Mouse (Mus musculus) midbrain, embryonic 11.5 days (tissue): ENCODE results near the gene Cfap126. TPM values are rescaled to one million over a fixed set of nuclear protein-coding genes. Genes with fewer than 3 reads are reported as not detected.
A peak's percentile ranks its signal among the peaks of the same experiment; 100 is the strongest.

Experiments
- ATAC-seq: fragments of 200-750 bp; cut with Nextera tagmentation; 2 replicates; pipeline ENCODE4 v1.8.0; 2017; ENCODE audit warnings: moderate TSS enrichment, moderate library complexity; ENCODE audit not compliant: low FRiP score
- DNase-seq: peaks from one replicate; pipeline ENCODE4 v3.0.0; 2015; ENCODE audit warnings: low spot score; ENCODE audit errors: missing footprints
- H3K27ac ChIP-seq: fragments of 300-500 bp; sonication (generic); 2 replicates; pipeline ENCODE4 v1.5.1; 2014; ENCODE audit warnings: low read depth, low read length
- H3K27me3 ChIP-seq: fragments of 300-500 bp; sonication (generic); 2 replicates; pipeline ENCODE4 v1.6.1; 2014; ENCODE audit warnings: mild to moderate bottlenecking, low read length, moderate library complexity, mixed read lengths; ENCODE audit not compliant: control insufficient read depth, insufficient read depth
- H3K36me3 ChIP-seq: fragments of 300-500 bp; sonication (generic); 2 replicates; pipeline ENCODE4 v1.6.1; 2014; ENCODE audit warnings: mild to moderate bottlenecking, low read length, moderate library complexity, mixed read lengths; ENCODE audit not compliant: control insufficient read depth, insufficient read depth
- H3K4me1 ChIP-seq: fragments of 300-500 bp; sonication (generic); 2 replicates; pipeline ENCODE4 v1.6.1; 2014; ENCODE audit warnings: low read length; ENCODE audit not compliant: control insufficient read depth, insufficient read depth
- H3K4me2 ChIP-seq: fragments of 300-500 bp; sonication (generic); 2 replicates; pipeline ENCODE4 v1.6.1; 2014; ENCODE audit warnings: mild to moderate bottlenecking, moderate library complexity
- H3K4me3 ChIP-seq: fragments of 300-500 bp; sonication (generic); 2 replicates; pipeline ENCODE4 v1.5.1; 2014; ENCODE audit warnings: low read depth, low read length
- H3K9ac ChIP-seq: fragments of 300-500 bp; sonication (generic); 2 replicates; pipeline ENCODE4 v1.6.1; 2014; ENCODE audit warnings: low read length
- H3K9me3 ChIP-seq: fragments of 300-500 bp; sonication (generic); 2 replicates; pipeline ENCODE4 v1.6.1; 2016; ENCODE audit warnings: low read length; ENCODE audit not compliant: control insufficient read depth
- WGBS: fragments of 180-500 bp; shearing (Covaris S2); extraction: QIAGEN DNeasy Blood & Tissue Kit; methylation state at CpG from one replicate; pipeline ENCODE4 v1.1.7; 2014; 5-methylcytosine and 5-hydroxymethylcytosine counted together
- polyA plus RNA-seq: library from polyadenylated mRNA; unstranded; fragments of >200 nt; fragmentation: Nextera tagmentation; extraction: Ambion mirVana; gene quantifications from 2 replicates; pipeline ENCODE4 v1.2.1, GENCODE M21; 2014

The Cfap126 gene
- polyA plus RNA-seq, 1 experiment from 2014 or later: 2.4 TPM

DNA sequence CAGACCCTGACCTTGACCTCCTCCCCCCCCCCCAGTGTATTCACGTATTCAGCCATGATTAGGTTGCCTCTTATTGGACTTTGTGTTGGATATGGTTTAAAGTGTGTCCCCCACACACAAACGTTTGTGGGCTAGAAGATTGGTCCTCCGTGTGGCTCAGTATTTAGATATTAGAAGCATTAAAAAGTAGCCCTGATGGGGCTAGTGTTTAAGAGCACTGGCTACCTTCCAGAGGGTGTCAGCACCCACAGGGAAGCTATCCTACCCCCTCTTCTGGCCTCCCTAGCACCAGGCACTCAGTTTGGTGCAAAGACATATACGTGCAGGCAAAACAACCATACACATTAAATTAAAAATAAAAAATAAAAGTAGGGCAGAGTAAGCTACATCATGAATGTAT is 732 bp upstream of the Cfap126 start:
- Histone ChIP-seq H3K27me3 (no peaks in the 10 kb centered on the region), H3K4me3 (no peak overlapping the region), H3K36me3 (no peaks in the 10 kb centered on the region), H3K4me2 (no peak overlapping the region), H3K9me3 (no peaks in the 10 kb centered on the region), H3K27ac (no peak overlapping the region), H3K4me1 (peaks cover 13% of the 10 kb centered on the region), H3K9ac (no peak overlapping the region)
- DNase-seq (no peak), ATAC-seq (no peak)
- 77% methylated on average over 4 of the region's 4 CpGs for WGBS

DNA sequence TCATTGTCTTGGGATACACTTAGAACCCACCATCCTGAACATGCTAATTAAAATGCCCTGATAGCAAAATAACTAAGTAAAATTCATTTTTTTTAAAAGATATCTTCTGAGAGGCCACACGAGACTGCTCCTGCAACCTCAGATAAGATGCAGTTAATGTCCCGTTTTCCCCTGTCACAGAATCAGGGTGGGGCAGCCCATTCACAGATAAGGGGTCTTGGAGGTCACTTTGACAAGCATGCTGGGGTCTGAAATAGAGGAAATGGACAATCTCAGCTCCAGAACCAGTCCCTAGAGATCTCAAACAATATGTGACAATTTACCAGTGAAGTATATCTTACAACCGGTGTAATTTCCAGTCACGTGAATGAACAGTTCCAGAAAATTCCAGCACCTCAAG is 2.6 kb downstream of the Cfap126 start:
- DNase-seq (no peak), ATAC-seq (no peak)
- Histone ChIP-seq H3K4me1 (peaks cover 6% of the 10 kb centered on the region; the same call in 1 of the 2 replicates), H3K4me2 (no peak overlapping the region), H3K9ac (no peak overlapping the region), H3K27ac (no peak overlapping the region), H3K27me3 (no peaks in the 10 kb centered on the region), H3K4me3 (no peak overlapping the region), H3K9me3 (no peaks in the 10 kb centered on the region), H3K36me3 (no peaks in the 10 kb centered on the region)
- WGBS: 80% methylated on average over 4 of the region's 4 CpGs

DNA sequence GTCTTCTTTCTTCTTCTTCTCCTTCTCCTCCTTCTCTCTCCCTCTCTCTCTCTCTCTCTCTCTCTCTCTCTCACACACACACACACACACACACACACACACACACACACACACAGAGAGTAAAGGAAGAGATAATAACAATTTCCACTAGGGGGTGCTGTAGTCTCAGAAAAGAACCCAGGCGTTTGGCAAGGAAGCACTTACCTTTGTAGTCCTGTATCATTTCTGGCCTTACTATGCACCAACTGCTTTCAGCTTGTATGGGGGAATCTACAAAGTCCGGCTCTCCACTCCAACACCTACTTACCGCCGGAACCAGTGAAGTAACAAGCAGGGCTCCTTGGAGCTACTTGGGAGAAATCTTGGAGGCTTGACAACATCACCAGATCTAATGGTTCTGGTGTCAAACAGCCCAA is 4.6 kb downstream of the Cfap126 start:
- ATAC-seq (peak; percentile 40; the same call in 1 of the 2 replicates), DNase-seq (peak; percentile 96)

DNA sequence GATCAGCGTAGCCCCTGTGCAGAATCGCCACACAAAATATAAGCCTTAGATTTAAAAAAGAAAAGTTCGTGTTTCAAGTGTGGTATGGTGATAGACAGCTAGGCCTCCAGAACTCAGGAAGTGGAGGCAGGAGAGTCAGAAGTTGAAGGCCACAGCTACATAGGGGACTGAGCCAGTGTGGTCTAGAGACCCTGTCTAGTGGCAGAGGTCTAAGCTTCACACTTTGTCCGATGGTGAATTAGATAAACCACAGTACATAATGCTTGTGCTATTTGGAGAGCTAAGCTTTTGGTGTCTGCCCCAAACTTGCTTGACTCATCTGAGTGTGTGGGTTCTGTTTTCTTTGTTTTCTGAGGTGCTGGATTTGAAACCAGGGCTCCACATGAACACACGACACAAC is 5.3 kb downstream of the Cfap126 start:
- ATAC-seq (no peak), DNase-seq (peak; percentile 51)
- Histone ChIP-seq H3K36me3 (no peaks in the 10 kb centered on the region), H3K9ac (no peak overlapping the region), H3K27me3 (no peaks in the 10 kb centered on the region), H3K9me3 (no peaks in the 10 kb centered on the region), H3K4me2 (no peak overlapping the region), H3K4me1 (no peaks in the 10 kb centered on the region), H3K4me3 (no peak overlapping the region), H3K27ac (no peak overlapping the region)
- WGBS: 85% methylated on average over 5 of the region's 5 CpGs

More for the DNA sequence above, 4.6 kb downstream of the Cfap126 start:
- Histone ChIP-seq H3K9me3 (no peaks in the 10 kb centered on the region), H3K27me3 (no peaks in the 10 kb centered on the region), H3K4me1 (0 out of 2 replicates have a peak, but pooled peaks cover 3% of the 10 kb centered on the region), H3K4me2 (no peak overlapping the region), H3K36me3 (no peaks in the 10 kb centered on the region), H3K4me3 (no peak overlapping the region), H3K27ac (no peak overlapping the region), H3K9ac (no peak overlapping the region)
- 10% methylated on average over 4 of the region's 4 CpGs for WGBS

DNA sequence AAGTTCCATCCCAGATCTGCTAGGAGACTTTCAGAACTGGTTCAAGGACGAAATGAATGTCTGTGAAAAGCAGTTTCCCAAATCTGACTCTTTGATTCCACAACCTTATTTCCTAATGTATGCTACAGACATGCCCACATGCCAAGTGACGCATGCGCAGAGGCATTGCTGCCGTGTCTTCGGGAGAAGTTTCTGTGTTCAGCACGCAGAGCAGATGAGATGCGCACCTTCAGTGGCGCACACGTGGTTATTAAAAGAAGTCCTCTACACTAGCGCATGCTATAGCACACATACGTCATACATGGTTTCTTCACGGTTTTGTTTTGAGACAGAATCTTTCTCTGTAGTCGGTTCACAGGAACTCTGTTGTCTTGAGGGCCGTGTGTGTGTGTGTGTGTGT is 5.7 kb downstream of the Cfap126 start:
- H3K27ac ChIP-seq: no peak overlapping the region
- DNase-seq (no peak), ATAC-seq (no peak)
- H3K4me3 ChIP-seq: no peak overlapping the region
- H3K9ac ChIP-seq: no peak overlapping the region
- no peak overlapping the region for H3K4me2 ChIP-seq
- H3K27me3 ChIP-seq: no peaks in the 10 kb centered on the region
- WGBS: 84% methylated on average over 14 of the region's 14 CpGs
- no peaks in the 10 kb centered on the region for H3K36me3 ChIP-seq
- no peaks in the 10 kb centered on the region for H3K4me1 ChIP-seq
- H3K9me3 ChIP-seq: no peaks in the 10 kb centered on the region

DNA sequence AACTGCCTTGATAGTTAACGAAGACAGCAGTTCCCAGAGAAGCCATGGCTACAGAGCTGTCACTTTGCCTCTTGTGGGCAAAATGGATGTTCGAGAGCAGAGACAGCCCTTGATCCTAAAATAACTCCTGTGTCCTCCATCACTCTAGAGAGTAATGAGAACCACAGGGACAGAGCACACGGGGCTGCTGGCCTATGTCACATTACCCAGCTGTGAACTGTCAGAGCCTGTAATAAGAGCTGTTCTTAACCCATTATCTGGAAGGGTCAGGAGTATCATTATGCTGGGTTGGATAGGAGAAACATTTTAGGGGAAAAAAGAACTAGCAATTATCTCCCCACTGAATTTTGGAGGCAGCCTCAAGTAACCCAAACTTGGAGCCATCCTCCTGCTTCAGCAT is 7.2 kb downstream of the Cfap126 start:
- Histone ChIP-seq H3K27me3 (no peaks in the 10 kb centered on the region), H3K9me3 (no peaks in the 10 kb centered on the region), H3K36me3 (no peaks in the 10 kb centered on the region), H3K4me2 (no peak overlapping the region), H3K27ac (no peak overlapping the region), H3K4me1 (no peaks in the 10 kb centered on the region), H3K9ac (no peak overlapping the region), H3K4me3 (no peak overlapping the region)
- no peak for DNase-seq
- 72% methylated on average over 3 of the region's 3 CpGs for WGBS
- ATAC-seq: no peak

DNA sequence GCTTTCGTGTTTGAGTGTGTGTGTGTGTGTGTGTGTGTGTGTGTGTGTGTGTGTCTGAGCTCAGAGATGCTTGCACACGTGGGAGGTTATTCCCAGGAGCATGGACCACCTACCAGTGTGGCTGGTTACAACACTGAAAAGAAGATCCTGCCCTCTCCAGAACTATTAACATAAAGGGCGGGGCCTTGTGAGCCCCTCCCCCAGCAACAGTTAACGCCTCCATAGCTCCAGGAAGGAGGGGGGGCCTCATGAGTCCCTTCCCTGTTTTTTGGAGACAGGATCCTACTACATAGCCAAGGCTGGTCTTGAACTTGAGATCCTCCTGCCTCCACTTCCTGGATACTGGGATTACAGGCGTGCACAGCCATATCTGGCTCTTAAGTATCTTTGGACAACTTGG is 8.1 kb downstream of the Cfap126 start:
- Histone ChIP-seq H3K4me3 (no peak overlapping the region), H3K4me1 (no peaks in the 10 kb centered on the region), H3K36me3 (no peaks in the 10 kb centered on the region), H3K9ac (no peak overlapping the region), H3K9me3 (no peaks in the 10 kb centered on the region), H3K27ac (no peak overlapping the region), H3K4me2 (no peak overlapping the region), H3K27me3 (no peaks in the 10 kb centered on the region)
- DNase-seq (no peak), ATAC-seq (no peak)
- WGBS: 45% methylated on average over 5 of the region's 5 CpGs

DNA sequence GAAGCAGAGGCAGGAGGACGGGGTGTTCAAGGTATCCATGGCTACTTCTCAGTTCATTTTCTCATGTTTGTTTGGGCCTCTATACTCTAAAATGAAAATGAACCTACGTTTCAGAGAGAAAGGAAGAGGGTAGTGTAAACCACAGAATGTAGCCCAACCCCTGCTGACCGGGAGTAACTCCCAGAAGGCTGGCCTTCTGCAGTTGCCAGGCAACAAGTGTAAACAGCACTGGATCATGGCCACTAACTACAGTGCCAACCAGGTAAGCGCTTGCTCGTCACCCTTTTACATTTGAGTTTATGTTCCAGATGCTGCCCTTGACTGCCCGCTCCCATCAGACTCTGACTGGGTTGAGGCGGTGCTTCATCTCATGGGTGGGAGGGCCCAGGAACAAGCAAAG is 9.2 kb downstream of the Cfap126 start:
- 37% methylated on average over 7 of the region's 7 CpGs for WGBS
- no peak overlapping the region for H3K4me3 ChIP-seq
- H3K4me2 ChIP-seq: no peak overlapping the region
- H3K36me3 ChIP-seq: no peaks in the 10 kb centered on the region
- H3K9ac ChIP-seq: no peak overlapping the region
- no peaks in the 10 kb centered on the region for H3K4me1 ChIP-seq
- no peaks in the 10 kb centered on the region for H3K27me3 ChIP-seq
- no peaks in the 10 kb centered on the region for H3K9me3 ChIP-seq
- no peak overlapping the region for H3K27ac ChIP-seq
- DNase-seq (no peak), ATAC-seq (no peak; the same call in 1 of the 2 replicates)

DNA sequence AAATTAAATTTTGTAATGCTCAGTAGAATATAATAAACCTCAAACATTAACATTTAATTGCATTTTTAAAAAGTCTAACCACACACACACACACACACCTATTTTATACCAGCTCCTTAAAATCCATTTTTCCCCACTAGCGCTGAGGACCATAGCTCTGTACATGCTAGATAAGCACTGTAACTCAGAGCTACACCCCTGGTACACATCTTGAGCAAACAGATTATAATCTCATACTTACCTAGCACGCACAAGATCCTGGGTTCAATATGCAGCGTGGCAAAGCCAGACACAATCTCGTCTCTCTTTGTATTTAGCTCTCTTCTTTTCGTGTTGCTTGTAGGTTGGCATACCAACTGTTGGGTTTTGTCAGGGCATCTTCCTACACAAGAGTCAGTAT is 10.7 kb downstream of the Cfap126 start:
- no peak overlapping the region for H3K4me3 ChIP-seq
- H3K27ac ChIP-seq: no peak overlapping the region
- DNase-seq (no peak), ATAC-seq (no peak)
- peaks cover 8% of the 10 kb centered on the region; the same call in 1 of the 2 replicates for H3K36me3 ChIP-seq
- H3K4me1 ChIP-seq: no peaks in the 10 kb centered on the region
- no peaks in the 10 kb centered on the region for H3K27me3 ChIP-seq
- H3K4me2 ChIP-seq: no peak overlapping the region
- H3K9me3 ChIP-seq: no peaks in the 10 kb centered on the region
- WGBS: 90% methylated on average over 5 of the region's 5 CpGs
- no peak overlapping the region for H3K9ac ChIP-seq

DNA sequence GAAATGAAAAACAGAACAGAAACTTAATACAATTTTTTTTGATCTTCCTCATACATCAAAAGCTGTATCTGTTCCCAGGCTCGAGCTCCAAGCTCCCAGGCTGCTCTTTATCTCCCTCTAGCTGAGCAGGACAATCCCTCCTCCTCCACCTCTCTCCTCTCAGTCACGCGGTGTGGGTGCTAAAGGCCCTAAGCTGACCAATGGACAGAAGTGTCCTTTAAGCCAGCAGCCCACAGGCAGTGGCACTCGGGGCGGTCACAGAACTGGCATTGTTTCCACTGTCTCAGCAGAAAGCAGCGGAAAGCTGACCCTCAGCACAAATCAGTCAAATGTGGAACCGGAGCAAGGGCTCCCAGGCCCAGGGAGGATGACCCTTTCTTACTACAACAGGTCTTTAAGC is 15.5 kb downstream of the Cfap126 start:
- no peaks in the 10 kb centered on the region for H3K27me3 ChIP-seq
- ATAC-seq: no peak
- 60% methylated on average over 7 of the region's 7 CpGs for WGBS
- H3K4me2 ChIP-seq: no peak overlapping the region
- no peaks in the 10 kb centered on the region for H3K9me3 ChIP-seq
- no peak overlapping the region for H3K9ac ChIP-seq
- H3K36me3 ChIP-seq: peaks cover 15% of the 10 kb centered on the region
- H3K4me3 ChIP-seq: no peak overlapping the region
- DNase-seq: no peak
- H3K27ac ChIP-seq: no peak overlapping the region
- no peaks in the 10 kb centered on the region for H3K4me1 ChIP-seq
